Mouse (Mus musculus): ENCODE measurements around the gene Nabp2. TPM values are rescaled to one million over a fixed set of nuclear protein-coding genes. Genes with fewer than 3 reads are reported as not detected.

Nabp2 gene
- 67.1 and 87.6 TPM in 2 replicates for polyA plus RNA-seq (2012; ENCODE audit: insufficient read depth, insufficient read length, missing spikeins)

- Histone ChIP-seq H3K27ac (replicated peaks; ENCODE audit: low read depth, low read length) (peak within 1 kb of the TSS; percentile 85), H3K4me3 (ENCODE audit: insufficient read depth, low read depth, low read length) (peak within 1 kb of the TSS; percentile 80), H3K4me1 (ENCODE audit: control insufficient read depth, insufficient read depth, insufficient read length, low read length) (peaks cover 8% of the 10 kb centered on the region)
Measured at GRCm38 (mm10) chr10:128411211-128412054, at the start of gene Nabp2, which contains the start of gene Rnf41. Gene Nabp2 (minus strand): TSS chr10:128411492. Gene Rnf41 (plus strand): TSS chr10:128411657.

GRCm38 (mm10) chr10:128460270-128460630, 49.0 kb upstream of the Nabp2 start:
- H3K4me1 ChIP-seq (ENCODE audit: control insufficient read depth, insufficient read depth, insufficient read length, low read length): peaks cover 5% of the 10 kb centered on the region; the same call in 1 of the 2 replicates
- 0 out of 2 replicates have a peak overlapping the region, but pooled peaks have one; percentile 5 for H3K27ac ChIP-seq (replicated peaks; ENCODE audit: low read depth, low read length)
- peak overlapping the region; percentile 98 for H3K4me3 ChIP-seq (ENCODE audit: insufficient read depth, low read depth, low read length)

- H3K4me1 ChIP-seq (ENCODE audit: control insufficient read depth, insufficient read depth, insufficient read length, low read length): peaks cover 5% of the 10 kb centered on the region; the same call in 1 of the 2 replicates
- peak overlapping the region; percentile 98 for H3K4me3 ChIP-seq (ENCODE audit: insufficient read depth, low read depth, low read length)
- H3K27ac ChIP-seq (replicated peaks; ENCODE audit: low read depth, low read length): peak overlapping the region; percentile 98
Measured at GRCm38 (mm10) chr10:128459409-128460269, 48.3 kb upstream of the Nabp2 start.

GRCm38 (mm10) chr10:128458719-128459408, 47.6 kb upstream of the Nabp2 start, which contains the start of gene Smarcc2:
Gene Smarcc2 (plus strand): TSS chr10:128459248.
- peak within 1 kb of the TSS; percentile 98 for H3K4me3 ChIP-seq (ENCODE audit: insufficient read depth, low read depth, low read length)
- H3K27ac ChIP-seq (replicated peaks; ENCODE audit: low read depth, low read length): peak within 1 kb of the TSS; percentile 98
- peaks cover 5% of the 10 kb centered on the region; the same call in 1 of the 2 replicates for H3K4me1 ChIP-seq (ENCODE audit: control insufficient read depth, insufficient read depth, insufficient read length, low read length)

GRCm38 (mm10) chr10:128458348-128458718, 47.0 kb upstream of the Nabp2 start:
- Histone ChIP-seq H3K4me3 (ENCODE audit: insufficient read depth, low read depth, low read length) (peak overlapping the region; percentile 97), H3K27ac (replicated peaks; ENCODE audit: low read depth, low read length) (peak overlapping the region; percentile 74), H3K4me1 (ENCODE audit: control insufficient read depth, insufficient read depth, insufficient read length, low read length) (peaks cover 5% of the 10 kb centered on the region; the same call in 1 of the 2 replicates)

- peaks cover 5% of the 10 kb centered on the region; the same call in 1 of the 2 replicates for H3K4me1 ChIP-seq (ENCODE audit: control insufficient read depth, insufficient read depth, insufficient read length, low read length)
- no peak overlapping the region for H3K4me3 ChIP-seq (ENCODE audit: insufficient read depth, low read depth, low read length)
- no peak overlapping the region for H3K27ac ChIP-seq (replicated peaks; ENCODE audit: low read depth, low read length)
Measured at GRCm38 (mm10) chr10:128457676-128458075, 46.4 kb upstream of the Nabp2 start.

GRCm38 (mm10) chr10:128455280-128455679, 44.0 kb upstream of the Nabp2 start:
- Histone ChIP-seq H3K27ac (replicated peaks; ENCODE audit: low read depth, low read length) (no peak overlapping the region), H3K4me1 (ENCODE audit: control insufficient read depth, insufficient read depth, insufficient read length, low read length) (peaks cover 2% of the 10 kb centered on the region; the same call in 1 of the 2 replicates), H3K4me3 (ENCODE audit: insufficient read depth, low read depth, low read length) (peak overlapping the region; percentile 24; the same call in 1 of the 2 replicates)

GRCm38 (mm10) chr10:128454471-128454870, 43.2 kb upstream of the Nabp2 start:
- Histone ChIP-seq H3K27ac (replicated peaks; ENCODE audit: low read depth, low read length) (no peak overlapping the region), H3K4me1 (ENCODE audit: control insufficient read depth, insufficient read depth, insufficient read length, low read length) (no peaks in the 10 kb centered on the region), H3K4me3 (ENCODE audit: insufficient read depth, low read depth, low read length) (no peak overlapping the region)

- no peaks in the 10 kb centered on the region for H3K4me1 ChIP-seq (ENCODE audit: control insufficient read depth, insufficient read depth, insufficient read length, low read length)
- H3K27ac ChIP-seq (replicated peaks; ENCODE audit: low read depth, low read length): no peak overlapping the region
- H3K4me3 ChIP-seq (ENCODE audit: insufficient read depth, low read depth, low read length): no peak overlapping the region
Measured at GRCm38 (mm10) chr10:128451014-128451413, 39.7 kb upstream of the Nabp2 start.

GRCm38 (mm10) chr10:128445407-128445806, 34.1 kb upstream of the Nabp2 start:
- H3K4me3 ChIP-seq (ENCODE audit: insufficient read depth, low read depth, low read length): no peak overlapping the region
- H3K27ac ChIP-seq (replicated peaks; ENCODE audit: low read depth, low read length): peak overlapping the region; percentile 58
- peaks cover 2% of the 10 kb centered on the region; the same call in 1 of the 2 replicates for H3K4me1 ChIP-seq (ENCODE audit: control insufficient read depth, insufficient read depth, insufficient read length, low read length)

GRCm38 (mm10) chr10:128444354-128444753, 33.1 kb upstream of the Nabp2 start:
- H3K4me1 ChIP-seq (ENCODE audit: control insufficient read depth, insufficient read depth, insufficient read length, low read length): peaks cover 12% of the 10 kb centered on the region
- no peak overlapping the region for H3K4me3 ChIP-seq (ENCODE audit: insufficient read depth, low read depth, low read length)
- no peak overlapping the region for H3K27ac ChIP-seq (replicated peaks; ENCODE audit: low read depth, low read length)

- H3K4me1 ChIP-seq (ENCODE audit: control insufficient read depth, insufficient read depth, insufficient read length, low read length): peaks cover 15% of the 10 kb centered on the region
- no peak overlapping the region for H3K27ac ChIP-seq (replicated peaks; ENCODE audit: low read depth, low read length)
- H3K4me3 ChIP-seq (ENCODE audit: insufficient read depth, low read depth, low read length): no peak overlapping the region
Measured at GRCm38 (mm10) chr10:128442718-128443117, 31.4 kb upstream of the Nabp2 start.

GRCm38 (mm10) chr10:128441324-128442119, 30.2 kb upstream of the Nabp2 start:
- H3K4me3 ChIP-seq (ENCODE audit: insufficient read depth, low read depth, low read length): no peak overlapping the region
- no peak overlapping the region for H3K27ac ChIP-seq (replicated peaks; ENCODE audit: low read depth, low read length)
- H3K4me1 ChIP-seq (ENCODE audit: control insufficient read depth, insufficient read depth, insufficient read length, low read length): peaks cover 15% of the 10 kb centered on the region

- peaks cover 18% of the 10 kb centered on the region for H3K4me1 ChIP-seq (ENCODE audit: control insufficient read depth, insufficient read depth, insufficient read length, low read length)
- no peak overlapping the region for H3K4me3 ChIP-seq (ENCODE audit: insufficient read depth, low read depth, low read length)
- peak overlapping the region; percentile 50; the same call in 1 of the 2 replicates for H3K27ac ChIP-seq (replicated peaks; ENCODE audit: low read depth, low read length)
Measured at GRCm38 (mm10) chr10:128440407-128440806, 29.1 kb upstream of the Nabp2 start.
